Comparison of ENCODE assay signal across 9 mouse cellular contexts in the genomic region with DNA sequence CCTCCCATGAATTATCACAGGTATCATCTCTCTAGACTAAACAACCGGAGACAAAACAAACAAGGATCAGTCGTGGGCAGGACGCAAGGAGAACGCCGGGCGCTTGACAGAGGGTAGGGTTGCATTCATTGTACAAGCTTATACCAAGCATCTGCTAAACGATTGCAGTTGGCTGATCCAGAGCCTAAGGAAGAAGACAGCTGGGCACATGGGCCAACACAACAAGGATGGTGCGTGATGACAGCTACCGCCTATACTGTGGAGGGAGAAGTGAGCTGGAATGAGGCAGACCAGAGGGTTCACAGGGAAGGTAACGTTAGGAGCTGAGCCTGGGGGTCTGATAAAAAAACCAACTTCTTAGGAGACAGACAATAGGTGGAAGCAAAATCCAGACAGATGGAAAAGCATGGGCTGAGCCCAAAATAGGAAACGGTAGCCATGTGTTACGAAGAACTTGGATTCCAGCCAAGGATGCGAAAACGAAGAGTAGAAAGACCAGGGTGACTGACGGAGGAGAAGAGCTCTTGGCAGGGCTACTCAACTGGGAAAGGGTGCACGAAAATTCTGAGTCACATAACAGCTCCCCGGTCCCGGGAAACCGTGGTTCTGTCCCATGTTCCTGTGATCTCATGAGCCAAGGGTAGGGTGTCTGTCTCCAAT. TPM values are rescaled to one million over a fixed set of nuclear protein-coding genes. Genes with fewer than 3 reads are reported as not detected.
DNase-seq lines count a peak whose midpoint lies in the region.
"Had no signal": no experiment of that assay in that cellular context is flagged by ENCODE, and none has a peak within 500 bp of the region (broad histone marks: within the 10 kb centered on the region; RNA-seq: fewer than 3 reads in every experiment).

No protein-coding gene starts in this region.

- peak; percentile 18 for DNase-seq in adipocyte (ENCODE audit: low spot score)
- DNase-seq in heart, postnatal 25 days (ENCODE audit: low spot score) = peak; percentile 13
- peak; percentile 44 to 56 for DNase-seq in left cerebral cortex, postnatal 25 days (ENCODE audit: low spot score in 2 of 2)
- no peak for DNase-seq in ovary, postnatal 36 days (ENCODE audit: low spot score)
- no peak for DNase-seq in spleen, adult 12 weeks (ENCODE audit: low spot score)
- DNase-seq in urinary bladder, postnatal 25 days (ENCODE audit: low spot score) = no peak

- H3K4me3 ChIP-seq in brown adipose tissue, adult 24 weeks (ENCODE audit: insufficient read depth, low read depth, low read length) = no peak overlapping the region
- H3K4me3 ChIP-seq: embryonic facial prominence, embryonic 13.5 days; stomach, embryonic 15.5 days had no signal

- intact Hi-C loops in heart, postnatal 25 days (cut with DNase I) = loop anchor here (5.0 kb wide), 1 partner anchor 50 kb away; no protein-coding TSS in a partner anchor
- intact Hi-C loops in left cerebral cortex, postnatal 25 days (cut with DNase I) = no loop called here

- peaks cover 14% of the 10 kb centered on the region for H3K4me1 ChIP-seq in brown adipose tissue, adult 24 weeks (ENCODE audit: control insufficient read depth, insufficient read depth, insufficient read length, low read length)
- H3K4me1 ChIP-seq: embryonic facial prominence, embryonic 13.5 days; stomach, embryonic 15.5 days had no signal

- peak overlapping the region; percentile 84 for H3K27ac ChIP-seq in brown adipose tissue, adult 24 weeks (replicated peaks; ENCODE audit: low read depth, low read length)
- H3K27ac ChIP-seq: embryonic facial prominence, embryonic 13.5 days; stomach, embryonic 15.5 days had no signal

RNA-seq across cellular contexts. Expression of a gene that starts 53.9 kb away (rescaled TPM):
- 15.6 and 24.1 TPM in 2 replicates for polyA plus RNA-seq in brown adipose tissue, adult 24 weeks (2012; ENCODE audit: insufficient read depth, insufficient read length, missing spikeins)
- 10 to 100 TPM; 61.7 to 76.9 TPM for total RNA-seq in heart, postnatal 25 days (2021)
- 10 to 100 TPM; 30.4 to 33.8 TPM for total RNA-seq in left cerebral cortex, postnatal 25 days (2021)

Comparison
In these comparisons a context has a peak if more than half of its experiments do, and no peak if none do; other contexts are left out.
1. DNase-seq: peak in adipocyte (single experiment), heart, postnatal 25 days (single experiment) and left cerebral cortex, postnatal 25 days (2 of 2); none in ovary, postnatal 36 days (single experiment), spleen, adult 12 weeks (single experiment) and urinary bladder, postnatal 25 days (single experiment).